Mouse (Mus musculus) cerebellum, adult 9-11 months (tissue): ENCODE results near the gene Fam98c.
A peak's percentile ranks its signal among the peaks of the same experiment; 100 is the strongest.
"Not testable (repeated sequence)": the region's sequence is repeated elsewhere in the genome, so short reads cannot be mapped to it uniquely, and the experiment has no call there.

ENCODE experiments used
- DNase-seq: peaks from one replicate; pipeline ENCODE4 v3.0.0; 2022

The Fam98c gene

GRCm38 (mm10) chr7:29155838-29156782, at the start of gene Fam98c:
Gene Fam98c, minus strand, starts transcription at chr7:29156234.
- peak; percentile 91 for DNase-seq

- DNase-seq, result no peak
Measured at GRCm38 (mm10) chr7:29202577-29202976, 46.5 kb upstream of the Fam98c start.

- DNase-seq, result not testable (repeated sequence)
Measured at GRCm38 (mm10) chr7:29194230-29194629, 38.2 kb upstream of the Fam98c start.

DNA sequence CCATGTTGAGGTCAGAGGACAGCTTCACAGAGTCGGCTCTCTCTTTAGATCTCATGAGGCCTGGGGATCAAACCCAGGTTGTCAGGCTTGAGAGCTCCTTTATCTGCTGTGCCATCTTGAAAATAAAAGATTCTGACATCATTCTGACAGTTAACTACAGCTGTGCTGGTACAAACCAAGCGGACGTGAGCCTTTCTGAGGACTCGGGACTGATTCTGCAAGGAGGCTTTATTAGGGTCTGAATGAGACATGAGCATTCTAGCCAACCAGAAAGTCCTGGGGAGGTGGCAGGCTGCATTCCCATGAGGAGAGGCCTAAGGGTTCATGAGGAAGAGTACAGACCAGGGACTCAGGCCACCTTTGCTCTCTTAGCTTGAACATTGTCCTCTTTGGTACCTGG, 25.3 kb upstream of the Fam98c start:
- DNase-seq, result peak; percentile 41

- DNase-seq, result no peak
Measured at GRCm38 (mm10) chr7:29180854-29181236, 24.8 kb upstream of the Fam98c start.

DNA sequence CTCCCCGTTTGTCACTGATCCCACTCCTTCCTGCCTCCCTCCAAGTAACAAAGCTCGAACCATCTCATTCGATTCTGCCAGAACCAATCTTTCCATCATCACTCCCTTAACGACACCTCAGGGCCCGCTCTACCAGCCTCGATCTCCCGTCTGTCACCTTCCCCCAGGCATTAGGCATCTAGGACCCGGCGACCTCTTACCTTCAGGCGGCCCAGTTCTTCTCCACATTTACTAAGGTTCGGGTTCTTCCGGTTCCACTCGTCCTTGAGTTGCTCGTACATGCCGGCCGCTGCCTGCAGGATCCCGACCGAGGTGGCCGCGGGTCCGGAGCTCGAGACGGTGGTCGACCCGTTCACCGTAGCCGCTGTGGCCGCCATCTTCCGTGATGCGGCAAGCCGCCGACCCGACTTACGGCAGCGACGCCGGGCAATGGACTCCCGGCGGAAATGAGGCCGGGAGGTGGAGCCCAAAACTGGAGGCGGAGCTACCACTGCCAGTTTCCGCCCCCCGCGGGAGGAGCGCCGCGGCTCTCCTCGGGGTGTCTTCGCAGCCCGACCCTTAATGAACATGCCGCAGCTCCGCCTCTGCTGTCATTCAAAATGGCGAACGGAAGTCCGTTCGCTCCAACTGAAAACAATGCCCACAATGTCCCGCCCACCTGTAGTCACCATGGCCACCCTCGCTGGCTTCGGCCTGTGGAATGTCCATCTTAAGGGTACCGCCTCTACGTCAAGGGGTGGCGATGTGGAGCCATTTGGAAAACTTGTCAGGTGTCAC, 24.2 kb upstream of the Fam98c start, which contains the start of gene Psmd8:
Gene Psmd8 (minus strand): TSS at position 625 of the 777 bp plus-strand sequence.
- peak; percentile 99 for DNase-seq

GRCm38 (mm10) chr7:29179323-29179722, 23.3 kb upstream of the Fam98c start:
- peak; percentile 32 for DNase-seq

- peak; percentile 41 for DNase-seq
Measured at GRCm38 (mm10) chr7:29178106-29178505, 22.1 kb upstream of the Fam98c start.

DNA sequence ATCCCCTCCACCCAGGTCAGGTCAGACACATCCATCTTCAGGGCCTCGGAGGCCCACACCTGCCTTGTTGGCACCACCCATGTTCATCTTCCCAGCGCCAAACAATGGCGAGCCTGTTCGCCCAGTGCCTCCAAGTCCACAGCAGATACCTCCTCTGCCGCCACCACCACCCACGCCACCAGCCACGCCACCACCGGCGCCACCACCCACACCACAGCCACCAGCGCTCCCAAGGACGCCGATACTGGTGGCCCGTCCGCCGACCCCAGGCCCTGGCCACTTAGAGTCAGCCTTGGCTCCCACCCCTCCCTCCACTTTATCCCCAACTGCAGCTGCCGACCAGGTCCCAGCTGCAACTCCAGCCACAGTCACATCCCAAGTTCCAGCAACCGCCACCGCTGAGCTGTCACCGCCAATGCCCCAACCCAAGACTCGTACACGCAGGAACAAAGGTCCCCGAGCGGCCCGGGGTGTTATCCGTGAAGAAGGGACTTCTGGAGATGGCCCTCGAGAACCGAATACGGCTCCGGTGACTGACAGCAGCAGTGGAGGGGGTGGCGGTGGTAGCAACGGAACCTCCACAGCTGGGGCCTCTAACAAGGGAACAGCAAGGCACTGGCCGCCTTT, 16.5 kb upstream of the Fam98c start:
- DNase-seq, result peak; percentile 26

GRCm38 (mm10) chr7:29171562-29172097, 15.6 kb upstream of the Fam98c start:
- DNase-seq, result no peak

GRCm38 (mm10) chr7:29170755-29171561, 14.9 kb upstream of the Fam98c start:
- DNase-seq, result peak; percentile 53

DNA sequence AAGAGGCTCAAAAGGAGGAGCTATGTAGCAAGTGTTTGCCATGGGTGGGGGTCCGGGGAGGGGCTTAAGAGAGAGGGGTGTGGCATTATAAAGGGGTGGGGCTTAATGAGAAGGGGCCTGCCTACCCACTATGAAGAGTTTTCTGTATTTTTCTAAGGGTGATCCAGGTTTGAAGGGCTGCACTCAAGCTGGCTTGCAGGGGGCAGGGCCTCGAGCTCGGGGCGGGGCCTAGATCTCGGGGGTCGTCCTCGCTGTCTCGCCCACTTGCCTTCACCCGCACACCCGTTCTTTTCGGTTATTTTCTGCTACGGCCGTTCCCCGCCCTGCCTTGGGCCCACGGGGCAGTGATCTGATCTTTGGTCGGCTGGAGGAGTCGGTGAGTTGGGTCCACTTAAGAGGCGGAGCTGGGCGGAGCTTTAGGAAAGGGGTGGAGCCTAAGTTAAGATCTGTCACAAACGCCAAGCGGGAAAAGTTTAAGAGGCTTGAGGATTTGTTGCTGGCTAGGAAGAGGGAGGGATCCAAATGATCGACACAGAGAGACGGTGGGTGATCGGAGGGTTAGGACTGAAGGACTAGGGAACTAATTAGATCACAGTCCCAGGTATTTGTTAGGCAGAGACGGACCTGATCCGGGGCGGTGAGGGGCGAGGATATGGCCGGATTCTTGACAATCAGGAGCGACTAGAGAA, 14.2 kb upstream of the Fam98c start, which contains the start of the genes Ggn and Spred3:
Gene Ggn (plus strand): TSS at position 145 of the 689 bp plus-strand sequence.
Gene Spred3 (minus strand): TSS at position 346 of the 689 bp plus-strand sequence.
- peak; percentile 81 for DNase-seq

DNA sequence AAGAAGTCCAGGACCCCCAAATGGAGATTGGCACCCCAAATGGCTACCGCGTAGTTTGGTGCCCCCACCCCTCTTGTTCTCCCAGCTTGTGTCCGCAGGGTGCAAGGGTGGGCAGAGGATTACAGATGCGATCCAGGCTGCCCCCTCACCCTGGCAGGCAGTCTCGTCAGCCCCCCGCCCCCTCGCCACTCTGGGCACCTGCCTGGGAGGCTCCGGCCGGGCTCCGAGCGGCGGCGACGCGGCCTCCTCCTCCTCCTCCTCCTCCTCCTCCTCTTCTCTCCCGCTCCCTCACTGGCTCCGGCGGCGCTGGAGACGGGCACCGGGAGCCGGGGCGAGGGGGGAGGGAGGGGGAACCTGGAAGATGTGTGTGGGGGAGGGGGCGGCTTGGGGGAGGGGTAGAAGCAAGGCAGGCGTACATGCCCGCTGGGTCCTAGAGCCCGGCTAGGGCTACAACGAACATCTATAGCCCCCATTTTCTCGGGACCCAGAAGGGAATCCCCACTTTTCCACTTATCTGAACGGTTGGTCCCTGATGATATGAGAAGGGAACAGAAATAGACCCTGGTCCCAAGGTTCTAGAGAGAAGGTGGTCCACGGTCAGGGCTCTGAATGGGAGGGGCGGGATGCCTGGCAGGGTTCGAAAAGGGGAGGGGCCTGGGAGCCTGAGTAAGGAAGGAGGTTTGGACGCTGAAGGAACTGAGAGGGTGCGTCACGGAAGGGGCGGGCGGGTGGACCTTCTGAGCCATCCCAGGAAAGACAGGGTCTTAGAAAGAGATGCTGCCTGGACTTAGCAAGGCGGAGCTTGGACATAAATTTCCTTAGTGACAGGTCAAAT, 13.4 kb upstream of the Fam98c start:
- DNase-seq, result peak; percentile 87

DNA sequence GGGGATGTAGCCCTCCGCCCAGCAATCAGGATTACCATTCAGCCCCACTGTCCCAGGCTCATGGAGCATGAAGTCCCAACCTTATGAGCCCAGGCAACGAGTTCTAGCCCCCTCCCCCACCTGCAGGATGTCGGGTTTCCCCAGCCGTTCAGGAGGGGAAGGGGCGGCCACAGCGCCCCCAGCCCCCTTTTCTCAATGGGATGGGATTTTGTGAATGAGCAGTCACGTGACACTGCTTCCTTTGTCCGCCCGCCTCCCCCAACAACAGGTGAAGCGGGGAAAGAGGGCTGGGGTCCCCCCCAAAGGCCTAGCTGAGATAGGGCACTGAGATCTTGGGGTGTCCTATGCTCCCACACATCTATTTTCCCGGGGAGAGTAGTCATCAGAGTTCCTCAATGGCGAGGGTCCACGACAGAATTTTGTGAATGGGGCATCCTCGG, 12.8 kb upstream of the Fam98c start:
- peak; percentile 76 for DNase-seq

DNA sequence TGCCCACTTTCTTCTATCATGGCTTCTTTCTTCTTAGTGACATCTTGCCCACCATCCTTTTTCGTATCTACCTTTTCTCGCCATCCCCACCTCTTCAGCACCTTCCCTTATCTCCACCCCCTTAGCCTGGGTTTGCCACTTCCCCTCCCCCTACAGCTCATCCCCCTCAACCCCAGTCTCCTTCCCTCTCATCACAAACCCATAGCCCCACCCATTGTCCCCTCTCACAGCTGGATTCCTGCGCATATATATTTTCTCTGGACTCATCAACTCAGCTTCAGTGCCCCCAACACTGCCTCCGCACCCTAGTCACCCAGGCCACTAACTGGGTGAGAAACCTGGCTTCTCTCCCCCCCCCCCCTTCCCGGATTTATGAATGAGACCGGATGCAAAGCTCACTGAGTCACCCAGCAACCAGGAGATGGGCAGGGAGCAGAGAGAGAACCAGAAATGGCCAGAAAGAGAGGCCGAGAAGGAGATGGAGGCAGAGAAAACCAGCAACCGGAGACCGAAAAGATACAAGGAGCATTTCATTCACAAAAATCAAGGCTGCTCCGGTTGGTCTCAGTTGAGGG, 12.2 kb upstream of the Fam98c start:
- peak; percentile 56 for DNase-seq

- DNase-seq, result peak; percentile 50
Measured at GRCm38 (mm10) chr7:29167656-29168055, 11.6 kb upstream of the Fam98c start.

GRCm38 (mm10) chr7:29162750-29163525, 6.9 kb upstream of the Fam98c start:
- no peak for DNase-seq

DNA sequence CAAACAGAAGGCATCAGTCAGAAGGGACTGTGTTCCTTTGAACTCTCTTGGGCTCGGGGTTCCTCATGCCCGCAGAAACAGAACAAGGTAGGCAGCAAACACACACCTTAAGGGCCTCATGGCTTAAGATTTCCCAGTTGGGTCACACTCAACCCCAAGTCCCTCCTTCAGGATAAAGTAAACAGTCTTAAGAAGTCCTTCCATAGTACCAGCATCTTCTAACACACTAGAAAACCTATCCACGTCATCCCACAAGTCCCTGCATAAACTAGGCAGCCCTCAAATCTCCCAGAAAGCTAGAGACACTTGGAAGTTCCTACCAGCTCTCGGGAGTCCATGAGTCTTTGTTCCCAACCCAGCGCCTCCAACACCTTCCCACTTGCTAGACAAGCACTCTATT, 6.3 kb upstream of the Fam98c start:
- no peak for DNase-seq

DNA sequence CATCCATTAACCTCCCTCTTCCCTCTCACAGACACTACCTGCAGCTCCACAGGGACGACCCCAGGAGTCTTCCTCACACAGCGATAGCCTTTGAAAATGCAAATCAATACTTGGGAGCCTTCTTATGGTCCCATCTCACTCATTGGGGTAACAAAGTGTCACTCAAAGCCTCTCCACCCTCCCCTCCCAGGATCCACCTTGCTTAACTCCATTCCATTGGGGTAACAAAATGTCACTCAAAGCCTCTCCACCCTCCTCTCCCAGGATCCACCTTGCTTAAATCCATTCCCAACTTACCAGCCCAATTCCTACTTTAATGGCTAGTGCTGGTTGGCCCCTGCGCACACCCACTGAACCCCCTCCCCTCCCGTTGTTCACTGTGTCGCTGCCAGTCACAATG, 2.2 kb upstream of the Fam98c start:
- DNase-seq, result no peak
